Mouse (Mus musculus) olfactory bulb, adult 2 months (tissue): ENCODE measurements at regions not wholly inside any gene's neighbourhood (a gene's known extent, or its start where the extent isn't known, plus 50 kb on each side); places are given as distances from the start of the nearest gene placed in this dataset.

Source experiments
- CTCF ChIP-seq: fragments of 200-500 bp; IDR thresholded peaks from 2 replicates; pipeline ENCODE4 v1.5.1; 2012; ENCODE audit warnings: low read depth, mild to moderate bottlenecking, low read length, moderate library complexity; ENCODE audit not compliant: insufficient read depth
- POLR2A ChIP-seq: fragments of 200-500 bp; IDR thresholded peaks from 2 replicates; pipeline ENCODE4 v1.6.1; 2012; ENCODE audit warnings: mild to moderate bottlenecking, low read depth, low read length, moderate library complexity; ENCODE audit not compliant: insufficient read depth

DNA sequence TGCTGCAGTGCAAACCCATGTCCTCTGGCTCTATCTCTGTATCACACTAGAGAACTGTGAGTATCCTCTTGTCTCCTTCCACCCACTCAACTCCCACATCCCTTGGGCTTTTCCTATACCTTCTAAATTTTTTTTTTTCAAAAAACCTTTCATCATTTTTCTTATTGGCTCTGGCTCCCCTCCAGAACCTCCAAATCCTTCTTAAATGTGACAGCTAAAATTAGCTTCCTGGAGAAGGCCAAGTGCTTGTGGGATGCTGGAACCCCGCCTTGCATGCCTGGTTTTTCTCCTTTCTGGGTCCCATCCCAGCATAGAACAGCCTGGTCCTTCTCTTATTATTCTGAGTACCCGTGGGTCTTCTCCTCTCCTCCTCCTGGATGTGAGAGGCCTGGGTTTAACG, 244.2 kb upstream of the Mocs1 start:
- no peak for TF ChIP-seq POLR2A
- no peak for TF ChIP-seq CTCF
